Mouse (Mus musculus) cerebellum, adult 11 months (tissue): Measurements from ENCODE around the gene Prss45.

Experiments used
- DNase-seq: peaks from one replicate; pipeline ENCODE4 v3.0.0; 2022

Prss45 gene

GRCm38 (mm10) chr9:110858523-110858922, 24.1 kb downstream of the Prss45 start:
- no peak for DNase-seq

DNA sequence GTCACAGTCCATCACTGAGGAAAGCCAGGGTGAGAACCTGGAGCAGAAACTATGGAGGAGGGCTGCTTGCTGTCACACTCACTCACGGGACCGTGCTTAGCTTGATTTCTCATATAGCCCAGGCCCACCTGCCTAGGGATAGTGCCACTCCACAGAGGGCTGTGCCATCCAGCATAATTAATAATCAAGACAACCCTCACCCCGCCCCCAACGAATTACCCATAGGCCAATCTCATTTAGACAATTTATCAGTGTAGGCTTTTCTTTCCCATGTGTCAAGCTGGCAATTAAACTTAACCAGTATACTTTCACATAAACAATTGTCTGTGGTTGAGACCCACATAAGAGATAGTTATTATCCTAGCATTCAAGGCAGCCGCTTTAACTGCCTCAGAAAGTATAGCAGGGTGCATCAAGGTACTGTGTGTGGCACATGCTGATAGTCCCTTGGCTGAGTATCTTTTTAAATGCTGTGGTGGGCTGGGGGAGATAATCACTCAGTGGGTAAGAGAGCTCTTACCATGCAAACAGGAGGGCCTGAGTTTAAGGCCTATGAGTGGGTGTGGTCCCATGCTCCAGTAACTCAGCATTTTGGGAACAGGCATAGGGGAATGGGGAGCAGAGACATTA, 24.7 kb downstream of the Prss45 start:
- no peak for DNase-seq

DNA sequence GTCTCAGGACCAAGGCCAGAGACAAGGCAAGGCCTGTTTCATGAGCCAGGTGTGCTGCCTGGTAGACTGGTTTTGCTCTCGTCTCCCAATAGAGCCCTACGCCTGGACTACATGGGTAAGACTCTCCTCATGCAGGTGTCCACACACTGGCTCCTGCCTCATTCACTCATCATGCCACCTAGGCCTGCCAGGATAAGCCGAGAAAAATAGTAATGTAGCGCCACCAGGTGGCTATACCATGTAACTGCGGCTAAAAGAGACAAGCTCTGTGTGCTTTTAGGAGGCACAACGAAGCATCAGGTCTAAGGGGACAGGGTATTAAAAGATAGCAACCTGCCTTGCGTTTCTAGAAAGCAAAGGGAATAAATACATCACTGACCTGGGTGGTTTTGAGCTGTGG, 36.6 kb downstream of the Prss45 start:
- peak; percentile 38 for DNase-seq

DNA sequence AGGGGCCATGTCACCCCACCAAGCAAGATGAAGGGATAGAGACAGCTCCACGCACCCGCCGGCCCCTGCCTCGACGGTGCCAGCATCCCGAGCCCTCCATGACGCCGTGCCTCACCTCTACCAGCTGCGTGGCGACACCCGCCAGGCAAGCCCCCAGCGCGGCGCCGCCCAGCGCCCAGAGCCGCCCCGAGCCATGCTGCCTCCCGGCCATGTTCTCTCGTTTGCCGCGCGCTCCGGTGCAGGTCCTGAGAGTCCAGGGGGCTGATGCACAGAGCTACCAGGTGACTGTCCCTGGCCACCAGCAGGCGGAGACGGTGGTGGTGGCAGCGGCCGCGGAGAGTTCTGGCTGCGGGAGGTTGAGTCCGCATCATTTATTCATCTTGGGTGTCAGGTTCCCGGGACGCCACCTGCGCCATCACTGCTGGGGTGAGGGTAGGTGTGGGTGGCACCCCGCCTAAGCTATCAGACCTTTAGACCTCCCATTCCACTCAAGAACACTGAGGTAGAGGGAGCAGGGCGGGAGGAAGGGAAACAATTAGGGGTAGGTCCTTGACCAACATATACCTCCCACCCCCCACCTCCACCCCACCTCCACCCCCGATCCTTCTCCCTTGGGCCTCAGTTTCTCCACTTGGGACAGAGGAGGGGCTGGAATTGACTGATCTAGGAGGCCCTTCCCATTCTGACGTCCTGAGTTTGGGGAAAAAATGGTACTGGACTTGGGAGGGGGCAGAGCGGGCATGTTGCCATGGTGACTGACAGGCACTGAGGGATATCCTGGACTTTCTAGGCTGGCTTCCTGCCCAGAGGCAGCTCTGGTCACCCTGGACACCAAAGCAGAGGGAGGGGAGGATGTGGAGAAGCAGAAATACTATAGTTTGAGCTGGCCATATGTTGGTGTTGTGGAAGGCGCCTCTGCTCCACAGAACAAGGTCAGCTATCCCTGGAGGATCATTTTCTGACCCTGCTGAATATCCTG, 39.6 kb downstream of the Prss45 start:
- no peak for DNase-seq

DNA sequence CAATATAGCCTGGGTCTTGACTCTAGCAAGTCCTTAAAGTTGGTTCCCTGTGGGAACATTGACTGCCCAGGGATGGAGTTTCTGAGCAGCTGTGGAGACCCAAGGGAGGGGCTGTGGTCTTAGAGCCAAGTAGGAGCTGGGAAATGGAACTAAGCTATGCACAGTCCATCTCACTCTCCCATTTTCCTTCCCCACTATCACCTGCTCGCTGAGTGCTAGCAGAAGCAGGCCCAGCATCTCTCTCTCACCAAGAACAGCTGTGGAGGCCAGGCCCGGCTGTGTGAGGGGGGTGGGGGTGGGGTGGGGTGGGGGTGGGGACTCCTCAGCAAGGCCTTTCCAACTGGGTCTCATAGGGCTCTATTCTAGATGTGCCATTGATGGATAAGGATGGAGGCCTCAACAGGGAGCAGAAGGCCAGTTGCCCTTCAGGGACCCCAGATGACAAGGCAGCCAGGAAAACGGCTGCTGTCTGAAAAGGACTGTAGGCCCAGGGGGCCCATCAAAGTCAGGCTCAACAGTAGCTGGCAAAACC, 40.3 kb downstream of the Prss45 start:
- DNase-seq = no peak

DNA sequence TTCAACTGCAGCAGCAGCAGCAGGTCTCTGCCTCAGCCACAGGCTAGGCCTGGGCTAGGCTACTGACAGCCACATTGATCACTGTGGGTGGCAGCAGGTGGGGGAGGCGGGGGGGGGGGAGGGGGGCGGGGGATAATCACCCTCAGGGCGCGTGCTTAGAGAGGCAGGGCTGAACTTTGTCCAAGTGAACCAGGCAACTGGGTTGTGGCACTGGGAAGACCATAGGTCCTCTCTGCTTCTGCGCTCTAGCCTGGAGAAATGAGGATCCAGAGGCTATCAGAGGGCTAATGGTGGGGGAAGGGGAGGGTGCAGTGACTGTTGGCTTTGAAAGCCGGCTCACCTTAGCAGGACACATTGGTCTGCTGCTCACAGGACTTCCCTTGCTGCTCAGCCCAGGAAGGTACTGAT, 40.9 kb downstream of the Prss45 start:
- no peak for DNase-seq

GRCm38 (mm10) chr9:110877353-110877752, 43.0 kb downstream of the Prss45 start:
- DNase-seq = no peak

GRCm38 (mm10) chr9:110877888-110878287, 43.5 kb downstream of the Prss45 start:
- no peak for DNase-seq

- DNase-seq = no peak
Measured at GRCm38 (mm10) chr9:110879191-110879920, 45.0 kb downstream of the Prss45 start, which contains the start of gene Als2cl. TSS of gene Als2cl (plus strand) at chr9:110879870.

- no peak for DNase-seq
Measured at GRCm38 (mm10) chr9:110879998-110880561, 45.7 kb downstream of the Prss45 start, which contains the start of gene Tmie. TSS of gene Tmie (minus strand) at chr9:110880113.

GRCm38 (mm10) chr9:110880772-110881171, 46.4 kb downstream of the Prss45 start:
- no peak for DNase-seq

- no peak for DNase-seq
Measured at GRCm38 (mm10) chr9:110881953-110882352, 47.6 kb downstream of the Prss45 start.

- DNase-seq = no peak
Measured at GRCm38 (mm10) chr9:110887388-110888303, 53.3 kb downstream of the Prss45 start.

GRCm38 (mm10) chr9:110888935-110889334, 54.5 kb downstream of the Prss45 start:
- DNase-seq = no peak

DNA sequence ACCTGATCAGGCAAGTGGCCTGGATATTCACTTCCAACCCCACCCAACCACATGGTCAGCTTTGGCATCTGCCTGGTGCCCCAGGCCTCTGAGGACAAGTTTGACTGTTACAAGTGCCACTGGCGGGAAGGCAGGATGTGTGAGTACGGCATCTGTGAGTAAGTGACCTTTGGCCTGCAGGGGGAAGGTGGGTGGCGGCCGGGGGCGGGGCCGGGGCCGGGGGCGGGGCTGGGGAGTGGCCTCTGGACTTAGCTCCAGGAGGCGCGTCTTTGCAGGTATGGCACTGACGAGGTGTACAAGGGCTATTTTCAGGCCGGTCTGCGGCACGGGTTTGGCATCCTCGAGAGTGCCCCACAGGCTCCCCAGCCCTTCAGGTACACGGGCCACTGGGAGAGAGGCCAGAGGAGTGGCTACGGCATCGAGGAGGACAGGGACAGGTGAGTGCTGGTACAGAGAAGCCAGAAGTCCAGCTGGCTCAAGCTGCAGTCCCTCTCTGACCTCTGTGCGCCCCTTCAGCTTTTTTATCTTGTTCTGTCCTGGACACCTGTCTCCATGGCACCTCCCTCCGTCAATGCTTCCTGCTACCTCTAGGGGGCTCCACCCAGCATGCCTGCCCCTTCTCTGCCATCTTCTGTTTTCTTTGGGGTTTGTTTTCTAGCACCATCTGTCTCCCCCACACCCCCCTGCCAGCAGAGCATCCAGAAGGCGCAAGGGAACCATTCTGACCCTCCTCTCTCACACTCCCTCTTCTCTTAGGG, 55.8 kb downstream of the Prss45 start:
- DNase-seq = no peak
